Mouse (Mus musculus) G1E (cell line): Measurements from ENCODE around the gene Acadsb. TPM values are rescaled to one million over a fixed set of nuclear protein-coding genes. Genes with fewer than 3 reads are reported as not detected.

Source experiments
- ATAC-seq: 2 replicates; pipeline ENCODE4 v1.8.0; 2016; ENCODE audit warnings: mild to moderate bottlenecking; ENCODE audit not compliant: insufficient number of reproducible peaks, poor library complexity, low FRiP score, severe bottlenecking; ENCODE audit errors: extremely low read depth
- DNase-seq: peaks from one replicate; pipeline ENCODE4 v3.0.0; 2012; ENCODE audit warnings: low spot score
- H3K27me3 ChIP-seq: 2 replicates; pipeline ENCODE4 v1.6.1; 2012; ENCODE audit warnings: mild to moderate bottlenecking, low read length, inconsistent platforms; ENCODE audit not compliant: insufficient read depth
- H3K36me3 ChIP-seq: replicated peaks from 2 replicates; pipeline ENCODE3; 2012; ENCODE audit warnings: mild to moderate bottlenecking, inconsistent platforms
- H3K4me1 ChIP-seq: 2 replicates; pipeline ENCODE4 v1.6.1; 2012; ENCODE audit warnings: low read depth, low read length, inconsistent platforms, mixed read lengths; ENCODE audit not compliant: insufficient read depth
- H3K4me3 ChIP-seq: 2 replicates; pipeline ENCODE4 v1.5.1; 2012; ENCODE audit warnings: low read depth, mild to moderate bottlenecking, inconsistent platforms, low read length, moderate library complexity, mixed read lengths
- H3K9me3 ChIP-seq: replicated peaks from 2 replicates; pipeline ENCODE4 v1.6.1; 2012; ENCODE audit warnings: inconsistent platforms
- CTCF ChIP-seq: IDR thresholded peaks from 2 replicates; pipeline ENCODE4 v1.5.1; 2012; ENCODE audit warnings: low read depth, low read length, inconsistent platforms, mixed read lengths
- GATA1 ChIP-seq: IDR thresholded peaks from 2 replicates; pipeline ENCODE4 v1.6.1; 2012; ENCODE audit warnings: borderline replicate concordance, low read length, inconsistent platforms, mixed read lengths
- GATA2 ChIP-seq: IDR thresholded peaks from 2 replicates; pipeline ENCODE4 v1.6.1; 2012; ENCODE audit warnings: low read depth, low read length, inconsistent platforms, borderline replicate concordance
- POLR2AphosphoS5 ChIP-seq: IDR thresholded peaks from 2 replicates; pipeline ENCODE4 v1.6.1; 2012; ENCODE audit warnings: low read depth, low read length, inconsistent platforms; ENCODE audit not compliant: insufficient replicate concordance
- TAL1 ChIP-seq: conservative IDR thresholded peaks from 2 replicates; pipeline ENCODE4 v1.6.1; 2012; ENCODE audit warnings: low read depth, low read length, inconsistent platforms, mixed read lengths
- polyA plus RNA-seq: library from polyadenylated mRNA; stranded (reverse); fragments of >175 nt; gene quantifications from 2 replicates; pipeline ENCODE4 v1.2.3, GENCODE M21; 2012
- total RNA-seq, 2 experiments: library from RNA; stranded (forward) in 1 of 2; stranded (reverse) in 1 of 2; fragments of 200-1000 nt in 1 of 2; fragments of >200 nt in 1 of 2; fragmentation: Nextera tagmentation in 1 of 2; gene quantifications; 2 replicates each; pipeline ENCODE4 v1.2.3; 2014 to 2017

Acadsb gene
- total and polyA plus RNA-seq, 3 experiments, result 2.6 to 40.0 (median 22.5) TPM

GRCm38 (mm10) chr7:131465117-131465601 is 54.8 kb downstream of the Acadsb start:
- no peaks in the 10 kb centered on the region for H3K27me3 ChIP-seq
- H3K4me3 ChIP-seq, result no peak overlapping the region
- TF ChIP-seq TAL1 (no peak), GATA2 (no peak), GATA1 (no peak), POLR2AphosphoS5 (no peak), CTCF (no peak)
- no peaks in the 10 kb centered on the region for H3K9me3 ChIP-seq
- no peak for DNase-seq
- no peak for ATAC-seq
- H3K36me3 ChIP-seq, result no peaks in the 10 kb centered on the region
- H3K4me1 ChIP-seq, result peaks cover 2% of the 10 kb centered on the region; the same call in 1 of the 2 replicates

- H3K4me1 ChIP-seq, result peaks cover 2% of the 10 kb centered on the region; the same call in 1 of the 2 replicates
- TF ChIP-seq CTCF, result no peak
- ATAC-seq (no peak), DNase-seq (no peak)
- no peaks in the 10 kb centered on the region for H3K9me3 ChIP-seq
- H3K36me3 ChIP-seq, result no peaks in the 10 kb centered on the region
- no peak overlapping the region for H3K4me3 ChIP-seq
- H3K27me3 ChIP-seq, result no peaks in the 10 kb centered on the region
Observed at GRCm38 (mm10) chr7:131465735-131466134, 55.3 kb downstream of the Acadsb start.

GRCm38 (mm10) chr7:131467312-131467711 is 56.9 kb downstream of the Acadsb start:
- Histone ChIP-seq H3K4me1 (peaks cover 2% of the 10 kb centered on the region; the same call in 1 of the 2 replicates), H3K27me3 (no peaks in the 10 kb centered on the region), H3K9me3 (no peaks in the 10 kb centered on the region), H3K36me3 (no peaks in the 10 kb centered on the region), H3K4me3 (no peak overlapping the region)
- TF ChIP-seq GATA1 (no peak), CTCF (no peak), TAL1 (no peak), POLR2AphosphoS5 (no peak), GATA2 (no peak)
- DNase-seq (no peak), ATAC-seq (no peak)

- Histone ChIP-seq H3K27me3 (no peaks in the 10 kb centered on the region), H3K36me3 (no peaks in the 10 kb centered on the region), H3K4me3 (no peak overlapping the region), H3K4me1 (peaks cover 2% of the 10 kb centered on the region; the same call in 1 of the 2 replicates), H3K9me3 (no peaks in the 10 kb centered on the region)
- ATAC-seq (no peak; the same call in 1 of the 2 replicates), DNase-seq (peak; percentile 2)
- TF ChIP-seq GATA1 (no peak), CTCF (peak; percentile 31; the same call in 1 of the 2 replicates)
Observed at GRCm38 (mm10) chr7:131469506-131469905, 59.1 kb downstream of the Acadsb start.

- DNase-seq, result no peak
- ATAC-seq, result no peak
- H3K9me3 ChIP-seq, result no peaks in the 10 kb centered on the region
- H3K4me3 ChIP-seq, result no peak overlapping the region
- no peaks in the 10 kb centered on the region for H3K27me3 ChIP-seq
- no peaks in the 10 kb centered on the region for H3K36me3 ChIP-seq
- TF ChIP-seq POLR2AphosphoS5 (no peak), CTCF (no peak), GATA1 (no peak), GATA2 (no peak)
- peaks cover 2% of the 10 kb centered on the region; the same call in 1 of the 2 replicates for H3K4me1 ChIP-seq
Observed at GRCm38 (mm10) chr7:131471551-131471950, 61.1 kb downstream of the Acadsb start.

- no peaks in the 10 kb centered on the region for H3K27me3 ChIP-seq
- ATAC-seq (no peak), DNase-seq (no peak)
- H3K36me3 ChIP-seq, result no peaks in the 10 kb centered on the region
- H3K4me1 ChIP-seq, result no peaks in the 10 kb centered on the region
- H3K9me3 ChIP-seq, result no peaks in the 10 kb centered on the region
- TF ChIP-seq POLR2AphosphoS5, result no peak
- TF ChIP-seq GATA2, result no peak
- TF ChIP-seq GATA1, result no peak
- TF ChIP-seq CTCF, result no peak
- no peak for TF ChIP-seq TAL1
- no peak overlapping the region for H3K4me3 ChIP-seq
Observed at GRCm38 (mm10) chr7:131477140-131477539, 66.7 kb downstream of the Acadsb start.

- TF ChIP-seq CTCF (no peak), GATA2 (no peak), TAL1 (no peak), POLR2AphosphoS5 (no peak), GATA1 (no peak)
- DNase-seq, result no peak
- no peaks in the 10 kb centered on the region for H3K9me3 ChIP-seq
- H3K27me3 ChIP-seq, result no peaks in the 10 kb centered on the region
- ATAC-seq, result no peak
- no peaks in the 10 kb centered on the region for H3K4me1 ChIP-seq
- no peak overlapping the region for H3K4me3 ChIP-seq
- H3K36me3 ChIP-seq, result no peaks in the 10 kb centered on the region
Observed at GRCm38 (mm10) chr7:131478403-131478802, 68.0 kb downstream of the Acadsb start.

Other genes starting within 250 kb of the Acadsb start
- not detected in 2 replicates for gene 5430419D17Rik, start 236.2 kb upstream of the Acadsb start, total RNA-seq (2014; fragmentation: Nextera tagmentation)
- gene 5430419D17Rik, start 236.2 kb upstream of the Acadsb start, total RNA-seq (2017), result under 0.01 and 0.05 TPM in 2 replicates
- gene 5430419D17Rik, start 236.2 kb upstream of the Acadsb start, polyA plus RNA-seq, result not detected in 2 replicates
- not detected in 2 replicates for gene Cuzd1, start 88.3 kb upstream of the Acadsb start, total RNA-seq (2014; fragmentation: Nextera tagmentation)
- 0.06 and 0.11 TPM in 2 replicates for gene Cuzd1, start 88.3 kb upstream of the Acadsb start, total RNA-seq (2017)
- not detected in 2 replicates for gene Cuzd1, start 88.3 kb upstream of the Acadsb start, polyA plus RNA-seq
- not detected in 2 replicates for gene Fam24b, start 81.1 kb upstream of the Acadsb start, total RNA-seq (2014; fragmentation: Nextera tagmentation)
- gene Fam24b, start 81.1 kb upstream of the Acadsb start, total RNA-seq (2017), result not detected in 2 replicates
- not detected in 2 replicates for gene Fam24b, start 81.1 kb upstream of the Acadsb start, polyA plus RNA-seq
- not detected in 2 replicates for gene Fam24a, start 76.7 kb upstream of the Acadsb start, total RNA-seq (2014; fragmentation: Nextera tagmentation)
- not detected in 2 replicates for gene Fam24a, start 76.7 kb upstream of the Acadsb start, total RNA-seq (2017)
- not detected in 2 replicates for gene Fam24a, start 76.7 kb upstream of the Acadsb start, polyA plus RNA-seq
- 17.2 and 17.8 TPM in 2 replicates for gene 2310057M21Rik, start 47.8 kb upstream of the Acadsb start, total RNA-seq (2014; fragmentation: Nextera tagmentation)
- gene 2310057M21Rik, start 47.8 kb upstream of the Acadsb start, total RNA-seq (2017), result 8.0 and 16.0 TPM in 2 replicates
- 13.0 and 15.2 TPM in 2 replicates for gene 2310057M21Rik, start 47.8 kb upstream of the Acadsb start, polyA plus RNA-seq
- gene Pstk, start 39.5 kb upstream of the Acadsb start, total RNA-seq (2014; fragmentation: Nextera tagmentation), result 34.9 and 42.7 TPM in 2 replicates
- gene Pstk, start 39.5 kb upstream of the Acadsb start, total RNA-seq (2017), result 33.9 and 35.4 TPM in 2 replicates
- gene Pstk, start 39.5 kb upstream of the Acadsb start, polyA plus RNA-seq, result 36.3 and 44.1 TPM in 2 replicates
- 42.9 and 59.1 TPM in 2 replicates for gene Ikzf5, start 80 bp upstream of the Acadsb start, total RNA-seq (2014; fragmentation: Nextera tagmentation)
- gene Ikzf5, start 80 bp upstream of the Acadsb start, total RNA-seq (2017), result 20.2 and 24.1 TPM in 2 replicates
- gene Ikzf5, start 80 bp upstream of the Acadsb start, polyA plus RNA-seq, result 6.6 and 10.1 TPM in 2 replicates
- not detected in 2 replicates for gene Hmx3, start 132.3 kb downstream of the Acadsb start, total RNA-seq (2014; fragmentation: Nextera tagmentation)
- gene Hmx3, start 132.3 kb downstream of the Acadsb start, total RNA-seq (2017), result not detected in 2 replicates
- gene Hmx3, start 132.3 kb downstream of the Acadsb start, polyA plus RNA-seq, result not detected in 2 replicates
- gene Hmx2, start 138.2 kb downstream of the Acadsb start, total RNA-seq (2014; fragmentation: Nextera tagmentation), result 0.34 and 1.1 TPM in 2 replicates
- 0.44 and 0.99 TPM in 2 replicates for gene Hmx2, start 138.2 kb downstream of the Acadsb start, total RNA-seq (2017)
- 3.9 and 4.8 TPM in 2 replicates for gene Hmx2, start 138.2 kb downstream of the Acadsb start, polyA plus RNA-seq
- gene Bub3, start 149.6 kb downstream of the Acadsb start, total RNA-seq (2014; fragmentation: Nextera tagmentation), result 186 and 191 TPM in 2 replicates
- 131 and 138 TPM in 2 replicates for gene Bub3, start 149.6 kb downstream of the Acadsb start, total RNA-seq (2017)
- gene Bub3, start 149.6 kb downstream of the Acadsb start, polyA plus RNA-seq, result 49.0 and 57.3 TPM in 2 replicates